ENCODE assay signal across 25 mouse cellular contexts in the genomic region with DNA sequence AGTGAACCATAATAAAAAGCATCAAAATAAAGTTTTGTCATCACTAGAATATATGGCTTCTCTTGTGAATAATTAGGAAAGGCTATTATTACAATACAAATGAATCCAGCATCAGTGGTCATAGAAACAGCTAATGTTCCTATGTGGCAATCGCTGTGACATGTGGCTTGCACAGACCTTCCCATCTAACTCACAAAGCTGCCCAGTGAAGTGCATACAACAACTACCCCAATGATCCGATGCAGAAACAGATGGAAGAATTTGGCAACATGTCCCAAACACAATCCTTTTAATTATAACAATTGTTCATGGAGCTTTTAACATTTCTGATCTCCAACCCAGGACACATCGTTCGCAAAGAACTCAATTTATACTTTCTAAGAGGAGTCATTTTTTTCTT. TPM values are rescaled to one million over a fixed set of nuclear protein-coding genes. Genes with fewer than 3 reads are reported as not detected.
DNase-seq lines count a peak whose midpoint lies in the region; ATAC-seq and TF ChIP-seq lines count a peak whose summit lies in the region.
"Had no signal": no experiment of that assay in that cellular context is flagged by ENCODE, and none has a peak within 500 bp of the region (broad histone marks: within the 10 kb centered on the region; RNA-seq: fewer than 3 reads in every experiment).

No protein-coding gene starts in this region.

- no peaks in the 10 kb centered on the region for H3K9me3 ChIP-seq in hindbrain, embryonic 16.5 days (ENCODE audit: control insufficient read depth, low read length)
- no peaks in the 10 kb centered on the region for H3K9me3 ChIP-seq in hindbrain, embryonic 14.5 days (ENCODE audit: control insufficient read depth, low read length)
- H3K9me3 ChIP-seq: embryonic facial prominence, embryonic 10.5 days; embryonic facial prominence, embryonic 13.5 days; forebrain, embryonic 15.5 days; heart, embryonic 10.5 days; heart, embryonic 13.5 days had no signal

- ATAC-seq in hindbrain, embryonic 16.5 days, result peak; percentile 69; the same call in 1 of the 2 replicates
- ATAC-seq in hindbrain, embryonic 14.5 days (ENCODE audit: low FRiP score), result no peak
- ATAC-seq: CD4-positive, CD25-positive, alpha-beta regulatory T cell, adult 4 months; forebrain, embryonic 15.5 days had no signal

- no peak for TF ChIP-seq CTCF in brain, embryonic 14.5 days (IDR thresholded peaks at IDR 0.05; ENCODE audit: borderline replicate concordance, extremely low read depth, insufficient read depth, insufficient read length)

- no peak overlapping the region for H3K27ac ChIP-seq in hindbrain, embryonic 16.5 days (ENCODE audit: low read depth, low read length)
- no peak overlapping the region for H3K27ac ChIP-seq in hindbrain, embryonic 14.5 days
- H3K27ac ChIP-seq: embryonic facial prominence, embryonic 10.5 days; embryonic facial prominence, embryonic 13.5 days; forebrain, embryonic 15.5 days; heart, adult 2 months; heart, embryonic 10.5 days; heart, embryonic 13.5 days had no signal

- H3K27me3 ChIP-seq in hindbrain, embryonic 16.5 days (replicated peaks; ENCODE audit: control insufficient read depth, insufficient read depth, low read length), result no peaks in the 10 kb centered on the region
- no peaks in the 10 kb centered on the region for H3K27me3 ChIP-seq in hindbrain, embryonic 14.5 days (ENCODE audit: control insufficient read depth, insufficient read depth, low read length)
- H3K27me3 ChIP-seq: embryonic facial prominence, embryonic 13.5 days; forebrain, embryonic 15.5 days; heart, embryonic 13.5 days had no signal

- 72% methylated on average over 4 of the region's 4 CpGs for WGBS in hindbrain, embryonic 16.5 days
- WGBS in hindbrain, embryonic 14.5 days, result 80% methylated on average over 4 of the region's 4 CpGs

- H3K36me3 ChIP-seq in hindbrain, embryonic 16.5 days (ENCODE audit: control insufficient read depth, insufficient read depth, low read length), result no peaks in the 10 kb centered on the region
- H3K36me3 ChIP-seq in hindbrain, embryonic 14.5 days (replicated peaks; ENCODE audit: control insufficient read depth, insufficient read depth), result no peaks in the 10 kb centered on the region
- H3K36me3 ChIP-seq: embryonic facial prominence, embryonic 10.5 days; forebrain, embryonic 15.5 days; heart, embryonic 10.5 days; heart, embryonic 13.5 days had no signal

- H3K9ac ChIP-seq in hindbrain, embryonic 16.5 days (ENCODE audit: low read depth, low read length), result no peak overlapping the region
- H3K9ac ChIP-seq in hindbrain, embryonic 14.5 days, result no peak overlapping the region
- H3K9ac ChIP-seq: embryonic facial prominence, embryonic 13.5 days; forebrain, embryonic 15.5 days; heart, embryonic 13.5 days had no signal

- H3K4me2 ChIP-seq in hindbrain, embryonic 16.5 days (ENCODE audit: low read length), result no peak overlapping the region
- no peak overlapping the region for H3K4me2 ChIP-seq in hindbrain, embryonic 14.5 days (replicated peaks)
- H3K4me2 ChIP-seq: embryonic facial prominence, embryonic 13.5 days; forebrain, embryonic 15.5 days; heart, embryonic 13.5 days had no signal

- DNase-seq in hindbrain, embryonic 14.5 days (ENCODE audit: low spot score), result no peak
- peak; percentile 34 for DNase-seq in layer of hippocampus, adult 9-11 months
- DNase-seq in layer of hippocampus, adult 9-10 months (ENCODE audit: low spot score), result no peak
- peak; percentile 20 for DNase-seq in brain, embryonic 14.5 days (ENCODE audit: low read depth)
- no peak for DNase-seq in testis, postnatal 14 days (ENCODE audit: low spot score)
- DNase-seq: adrenal gland, adult 2 months; adrenal gland, postnatal 14 days; cerebellum, adult 11-12 months; cerebellum, adult 8-10 months; cerebellum, postnatal 10 days; cerebellum, postnatal 36 days; embryo, embryonic 11 days; gastrocnemius, postnatal 10 days; gastrocnemius, postnatal 36 days; heart, adult 2 months; heart, postnatal 14 days; heart, postnatal 4 days had no signal

- H3K4me1 ChIP-seq in hindbrain, embryonic 16.5 days (ENCODE audit: control insufficient read depth, insufficient read depth, low read depth, low read length), result no peaks in the 10 kb centered on the region
- no peaks in the 10 kb centered on the region for H3K4me1 ChIP-seq in hindbrain, embryonic 14.5 days (replicated peaks; ENCODE audit: control insufficient read depth, insufficient read depth, low read length)
- H3K4me1 ChIP-seq: embryonic facial prominence, embryonic 10.5 days; embryonic facial prominence, embryonic 13.5 days; heart, embryonic 10.5 days had no signal

- no peak for TF ChIP-seq POLR2A in brain, embryonic 14.5 days (IDR thresholded peaks at IDR 0.05; ENCODE audit: borderline replicate concordance, extremely low read depth, insufficient read depth, insufficient read length, poor library complexity, severe bottlenecking)

- no peak overlapping the region for H3K4me3 ChIP-seq in hindbrain, embryonic 16.5 days (ENCODE audit: low read length)
- no peak overlapping the region for H3K4me3 ChIP-seq in hindbrain, embryonic 14.5 days (replicated peaks; ENCODE audit: low read length)
- H3K4me3 ChIP-seq: embryonic facial prominence, embryonic 10.5 days; embryonic facial prominence, embryonic 13.5 days; erythroblast, embryonic 14.5 days; forebrain, embryonic 15.5 days; heart, adult 2 months; heart, embryonic 10.5 days; heart, embryonic 13.5 days had no signal

RNA-seq across cellular contexts. Expression of a gene that starts 52.2 kb away (rescaled TPM):
- polyA plus RNA-seq in hindbrain, embryonic 16.5 days (2015; fragmentation: Nextera tagmentation; extraction: Ambion mirVana), result 23.8 and 30.0 TPM in 2 replicates
- 31.1 and 32.7 TPM in 2 replicates for polyA plus RNA-seq in hindbrain, embryonic 14.5 days (2014; fragmentation: Nextera tagmentation; extraction: Ambion mirVana)
- 14.2 and 32.3 TPM in 2 replicates for polyA plus RNA-seq in brain, embryonic 14.5 days (2012; rRNA removed)
- polyA plus RNA-seq: erythroblast, embryonic 14.5 days had no signal

Comparison
In these comparisons a context has a peak if more than half of its experiments do, and no peak if none do; other contexts are left out.
1. DNase-seq: peak in layer of hippocampus, adult 9-11 months (single experiment) and brain, embryonic 14.5 days (single experiment); none in hindbrain, embryonic 14.5 days (single experiment), layer of hippocampus, adult 9-10 months (single experiment) and testis, postnatal 14 days (single experiment).